Mouse (Mus musculus): ENCODE measurements at regions not wholly inside any gene's neighbourhood (a gene's known extent, or its start where the extent isn't known, plus 50 kb on each side); places are given as distances from the start of the nearest gene placed in this dataset.

DNA sequence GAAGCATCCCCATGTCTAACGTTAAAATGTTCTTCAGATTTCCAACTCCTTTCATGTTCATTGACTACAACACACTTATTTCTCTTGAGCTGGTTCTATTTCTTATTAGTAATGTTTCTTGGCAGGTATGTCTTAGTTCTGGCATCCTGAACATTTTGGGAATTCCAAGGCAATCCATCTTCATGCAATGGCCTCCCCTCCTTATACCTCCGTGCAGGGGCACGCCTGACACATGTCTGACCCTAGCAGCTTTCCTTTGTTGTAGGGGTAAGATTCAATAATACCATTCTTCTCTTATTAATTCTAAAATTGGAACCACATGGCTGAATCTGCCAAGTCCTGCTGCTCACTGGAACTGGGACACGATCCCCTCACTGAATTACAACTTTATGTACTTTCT, 89.7 kb upstream of the Nrxn1 start:
- WGBS = 91% methylated on average over 4 of the region's 4 CpGs
- H3K27me3 ChIP-seq (ENCODE audit: control insufficient read depth, insufficient read depth, low read length) = no peaks in the 10 kb centered on the region
- H3K4me1 ChIP-seq (ENCODE audit: control insufficient read depth, insufficient read depth, low read length) = no peaks in the 10 kb centered on the region
- H3K4me3 ChIP-seq (replicated peaks; ENCODE audit: insufficient read depth, low read depth, low read length) = no peak overlapping the region
- no peak overlapping the region for H3K27ac ChIP-seq (ENCODE audit: insufficient read depth, low read length)
- no peak for TF ChIP-seq CTCF (IDR thresholded peaks at IDR 0.05; ENCODE audit: borderline replicate concordance, insufficient read depth, low read depth, low read length)
- no peak for TF ChIP-seq POLR2A (IDR thresholded peaks at IDR 0.05; ENCODE audit: borderline replicate concordance, insufficient read depth, low read length)
- DNase-seq = no peak

DNA sequence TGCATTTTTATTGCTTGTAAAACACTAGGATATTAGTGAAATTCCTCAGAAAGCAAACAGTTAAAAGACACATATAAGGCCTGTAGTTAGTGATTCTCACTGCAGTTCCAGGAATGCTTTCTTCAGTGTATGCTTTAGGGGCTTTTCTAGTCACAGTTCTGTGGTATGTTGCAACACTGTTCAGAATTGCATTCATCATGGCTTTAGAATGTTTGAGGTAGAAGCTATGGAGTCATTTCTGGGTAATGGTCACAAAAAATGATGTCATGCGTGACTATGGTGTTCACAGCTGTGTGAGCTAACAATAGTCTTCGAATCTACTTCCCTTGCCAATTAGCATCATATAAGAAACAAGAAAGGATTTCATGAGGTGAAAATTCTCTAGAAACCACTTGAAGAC, 69.0 kb upstream of the Nrxn1 start:
- H3K27ac ChIP-seq (ENCODE audit: insufficient read depth, low read length) = no peak overlapping the region
- 67% methylated on average over 2 of the region's 2 CpGs for WGBS
- H3K4me3 ChIP-seq (replicated peaks; ENCODE audit: insufficient read depth, low read depth, low read length) = no peak overlapping the region
- TF ChIP-seq POLR2A (IDR thresholded peaks at IDR 0.05; ENCODE audit: borderline replicate concordance, insufficient read depth, low read length) (no peak), CTCF (IDR thresholded peaks at IDR 0.05; ENCODE audit: borderline replicate concordance, insufficient read depth, low read depth, low read length) (no peak)
- DNase-seq = no peak
- H3K4me1 ChIP-seq (ENCODE audit: control insufficient read depth, insufficient read depth, low read length) = no peaks in the 10 kb centered on the region
- no peaks in the 10 kb centered on the region for H3K27me3 ChIP-seq (ENCODE audit: control insufficient read depth, insufficient read depth, low read length)

Data from cerebellum, adult 2 months (tissue).